Mouse (Mus musculus) ES-E14 (cell line): Measurements from ENCODE around the gene B3galt2.

Experiments
- ZC3H11A ChIP-seq: IDR thresholded peaks from 2 replicates; pipeline ENCODE4 v1.6.1; 2012; ENCODE audit warnings: low read depth, mild to moderate bottlenecking, inconsistent platforms, low read length, borderline replicate concordance
- ZNF384 ChIP-seq: IDR thresholded peaks from 2 replicates; pipeline ENCODE4 v1.6.1; 2012; ENCODE audit warnings: low read depth, low read length, inconsistent platforms

DNA sequence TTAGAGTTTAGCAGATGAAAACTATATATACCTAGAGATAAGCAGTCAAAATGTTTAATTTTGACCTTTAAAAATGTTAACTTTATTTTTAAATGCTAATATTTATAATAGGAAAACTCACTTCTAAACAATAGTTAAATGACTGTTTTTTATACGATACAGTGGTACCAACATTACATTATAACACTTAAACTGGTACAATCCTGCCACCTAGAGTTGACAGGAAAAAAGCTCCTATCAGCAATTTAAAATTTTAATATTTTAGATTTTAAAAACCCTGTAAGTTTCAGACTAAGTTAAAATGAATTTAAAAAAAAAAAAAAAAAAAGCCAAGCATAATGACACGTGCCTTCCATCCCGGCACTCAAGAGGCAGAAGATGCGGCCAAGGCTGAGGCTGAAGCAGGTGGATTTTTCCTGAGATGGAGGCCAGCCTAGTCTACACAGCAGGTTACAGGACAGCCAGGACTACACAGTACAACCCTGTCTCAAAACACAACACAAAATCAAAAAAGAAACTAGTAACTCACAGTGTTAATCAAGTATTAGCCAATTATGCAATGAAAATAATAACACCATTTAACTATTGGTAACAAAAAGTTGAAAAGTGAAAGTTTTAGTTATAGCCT is 35.4 kb downstream of the B3galt2 start:
- no peak for TF ChIP-seq ZC3H11A
- no peak for TF ChIP-seq ZNF384
